Mouse (Mus musculus) kidney, adult 18-20 months (tissue): ENCODE measurements at regions not wholly inside any gene's neighbourhood (a gene's known extent, or its start where the extent isn't known, plus 50 kb on each side); places are given as distances from the start of the nearest gene placed in this dataset.

Experiments used
- DNase-seq: peaks from one replicate; pipeline ENCODE4 v3.0.0; 2021

DNA sequence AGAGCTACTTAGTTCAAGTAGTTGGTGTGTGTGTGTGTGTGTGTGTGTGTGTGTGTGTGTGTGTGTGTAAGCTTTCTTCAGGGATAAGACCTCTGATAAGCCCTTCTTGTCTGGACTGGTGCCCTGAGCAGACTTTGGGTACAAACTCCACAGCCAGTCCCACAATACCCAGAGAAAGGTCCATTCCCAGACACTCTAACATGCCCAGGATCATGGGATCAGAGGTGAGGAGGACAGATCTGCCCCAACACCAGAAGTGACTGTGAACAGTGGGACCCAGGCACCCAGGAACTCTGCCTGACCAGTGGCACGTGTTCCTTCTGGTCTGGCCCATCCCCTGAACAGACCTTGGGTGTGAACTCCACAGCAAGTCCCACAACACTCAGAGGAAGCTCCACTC, 208.9 kb downstream of the Gm11077 start:
- no peak for DNase-seq

DNA sequence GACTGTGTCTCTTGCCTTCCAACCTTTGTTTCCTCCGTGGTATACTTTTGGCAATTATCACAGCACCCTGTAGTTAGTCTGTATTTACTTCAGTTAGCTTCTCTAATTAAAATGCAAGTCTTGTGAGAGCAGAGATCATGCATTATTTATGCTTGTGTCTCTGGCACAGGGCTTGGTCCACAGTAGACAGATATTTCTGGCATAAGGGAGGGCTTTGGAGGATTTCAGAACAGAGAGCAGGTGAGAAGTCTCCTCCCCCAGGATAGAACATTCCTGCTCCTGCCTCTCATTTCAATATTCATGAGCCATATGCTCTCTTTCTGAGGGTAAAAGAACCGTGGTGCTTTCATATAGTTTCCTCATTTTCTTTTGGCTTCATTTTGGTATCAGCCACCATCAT, 217.6 kb downstream of the Gm11077 start:
- DNase-seq = no peak

DNA sequence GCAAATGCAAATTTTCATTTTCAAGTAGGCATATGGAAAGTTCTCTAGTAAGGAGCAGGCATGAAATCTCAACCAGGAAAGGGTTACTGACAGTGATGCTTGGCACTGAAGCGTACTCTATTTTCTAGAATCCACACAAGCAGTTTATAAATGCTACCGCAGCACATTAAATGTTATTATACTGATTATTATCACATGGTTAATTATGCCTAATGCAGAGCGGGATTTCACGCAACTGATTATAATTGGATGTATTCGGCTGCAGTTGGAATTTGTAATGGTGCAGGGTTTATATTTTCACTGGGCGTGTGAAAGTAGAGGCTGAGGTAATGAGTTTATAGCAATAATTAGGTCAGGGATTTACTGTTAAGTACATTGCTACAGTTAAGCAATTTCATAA, 221.4 kb downstream of the Gm11077 start:
- DNase-seq = no peak

DNA sequence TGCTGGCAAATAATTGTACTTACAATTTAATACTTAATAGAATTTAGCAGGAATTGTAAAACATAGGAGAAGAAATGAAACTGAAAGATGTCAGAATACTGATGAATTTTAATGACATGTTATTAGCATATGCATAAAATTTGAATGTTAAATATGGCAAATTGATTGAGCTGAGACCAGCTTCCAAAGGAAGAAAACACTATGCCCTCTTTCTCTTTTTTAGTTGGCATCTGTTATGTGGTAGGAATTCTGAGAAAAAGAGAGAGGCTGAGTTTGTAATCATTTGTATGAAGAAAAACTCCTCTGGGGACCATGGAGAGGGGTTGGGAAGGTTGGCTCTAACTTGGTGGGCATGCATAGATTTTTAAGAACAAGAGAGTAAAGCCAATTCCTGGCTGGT, 224.2 kb downstream of the Gm11077 start:
- DNase-seq = no peak

DNA sequence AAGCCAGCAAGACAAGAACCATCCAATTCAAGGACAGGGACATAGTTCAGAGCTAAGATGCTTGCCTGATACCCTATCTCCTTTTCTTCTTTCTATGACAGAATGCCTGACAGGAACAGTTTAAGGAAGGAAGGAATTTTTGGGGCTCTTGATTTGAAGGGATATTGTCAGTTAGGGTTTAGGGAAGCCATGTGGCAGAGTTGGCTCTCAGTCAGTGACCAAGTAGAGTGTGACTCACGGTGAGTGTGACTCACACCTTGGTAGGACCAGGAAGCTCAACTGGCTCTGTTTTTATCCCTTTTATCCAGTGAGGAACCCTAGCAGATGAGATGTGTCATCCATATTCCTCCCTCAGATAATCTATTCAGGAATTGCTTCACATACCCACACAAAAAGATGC, 224.6 kb downstream of the Gm11077 start:
- no peak for DNase-seq

DNA sequence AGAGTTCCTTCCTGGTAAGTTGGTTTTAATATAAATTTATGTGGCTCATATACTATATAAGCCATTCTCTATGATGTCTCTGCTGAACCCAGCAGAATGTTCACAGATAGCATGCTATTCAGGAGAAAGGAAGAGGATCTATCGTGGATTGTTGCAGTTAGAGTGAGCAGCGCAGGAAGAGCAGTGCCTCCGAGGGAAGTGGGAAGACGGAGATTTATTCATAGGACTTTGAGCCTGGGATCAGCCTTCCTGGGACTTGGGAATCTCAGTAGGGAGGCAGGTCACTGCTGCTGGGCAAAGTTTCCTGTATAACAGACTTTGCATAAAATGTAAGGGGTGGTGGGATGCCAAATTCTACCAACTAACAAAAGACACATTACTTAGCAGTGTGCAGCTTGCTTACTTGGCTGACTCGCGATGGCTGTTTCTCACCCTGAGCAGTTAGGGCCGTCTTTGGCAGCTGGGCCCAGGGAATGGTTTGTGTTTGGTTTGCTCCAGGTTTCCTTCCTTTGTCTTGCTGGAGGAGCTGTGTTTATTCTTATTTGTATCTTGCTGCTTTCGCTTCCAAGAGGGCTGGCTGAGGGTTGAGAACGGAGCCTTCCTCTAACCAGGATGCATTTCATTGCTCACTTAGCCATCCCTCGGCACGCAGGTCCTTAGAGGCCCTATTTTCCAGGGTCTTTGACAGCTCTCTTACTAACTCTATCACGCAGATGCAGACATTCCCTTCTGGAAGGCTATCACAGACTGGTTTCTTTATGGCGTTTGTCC, 226.9 kb downstream of the Gm11077 start:
- peak; percentile 18 for DNase-seq

DNA sequence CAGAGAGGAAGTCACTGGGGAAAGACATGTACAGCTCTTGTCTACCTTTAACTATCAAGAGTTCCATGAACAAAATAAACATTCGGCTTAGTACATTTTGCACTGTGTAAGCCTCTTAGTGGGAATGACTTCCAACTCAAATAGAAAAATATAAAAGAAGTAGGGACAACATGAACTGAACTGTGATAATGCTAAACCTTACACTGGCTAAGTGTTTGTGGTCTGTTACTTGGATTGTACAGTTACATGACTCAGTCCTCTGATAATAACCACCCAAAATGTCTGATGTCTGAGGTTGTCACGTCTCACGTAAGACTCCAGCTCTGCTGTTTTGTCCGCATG, 227.4 kb downstream of the Gm11077 start:
- no peak for DNase-seq

DNA sequence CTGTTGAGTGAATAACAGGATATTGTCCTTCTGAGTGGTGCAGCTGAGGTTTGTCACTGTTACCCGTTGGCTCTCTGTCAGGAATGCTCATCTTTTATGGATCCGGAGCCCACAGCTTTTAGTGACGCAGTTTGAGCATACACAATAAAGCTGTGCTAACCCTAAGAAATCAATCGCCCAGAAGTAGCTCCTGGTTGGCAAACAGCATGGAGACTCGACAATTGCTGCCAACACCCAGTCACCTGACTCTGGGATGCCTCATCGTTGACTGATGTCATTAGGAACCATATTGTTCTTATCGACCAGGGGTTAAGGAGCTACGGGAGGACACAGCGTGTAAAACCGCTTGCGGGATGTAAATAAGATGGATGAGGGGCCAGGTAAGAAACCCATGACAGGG, 232.9 kb downstream of the Gm11077 start:
- peak; percentile 30 for DNase-seq

DNA sequence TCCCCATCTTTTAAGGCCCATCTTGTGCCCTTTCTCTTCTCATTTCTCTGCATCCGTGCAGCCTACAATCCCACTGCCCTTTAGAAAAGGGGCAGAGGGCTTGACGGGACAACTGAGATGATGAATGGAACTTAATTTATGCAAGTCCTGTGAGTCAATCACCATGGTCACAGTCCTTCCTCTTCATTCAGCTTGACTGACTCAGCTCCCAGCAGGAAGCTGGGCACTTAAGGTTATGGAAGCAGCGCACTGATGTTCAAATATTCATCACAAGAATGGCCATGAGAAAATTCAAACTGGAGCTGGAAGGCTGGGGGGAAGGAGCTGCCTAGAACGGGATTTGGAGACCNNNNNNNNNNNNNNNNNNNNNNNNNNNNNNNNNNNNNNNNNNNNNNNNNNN, 233.5 kb downstream of the Gm11077 start:
- DNase-seq = no peak

DNA sequence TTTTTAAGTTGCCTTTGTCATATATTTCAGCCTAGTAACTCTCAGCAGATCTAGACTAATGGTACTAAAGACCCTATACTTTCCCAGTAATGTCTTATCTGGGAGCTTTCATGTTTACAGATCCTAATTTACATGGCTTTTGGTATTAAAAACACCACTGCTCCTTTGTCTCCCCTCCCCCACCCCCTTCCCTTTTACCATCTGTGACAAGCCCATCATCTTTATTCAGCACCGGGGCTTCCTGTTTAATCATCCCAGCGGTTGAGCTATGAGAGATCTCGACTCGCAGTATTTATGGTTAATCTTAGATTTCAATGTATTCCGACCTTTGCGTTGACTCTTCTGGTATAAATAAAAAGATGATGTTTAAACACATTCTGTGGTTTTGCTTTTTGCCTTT, 244.6 kb downstream of the Gm11077 start:
- no peak for DNase-seq

DNA sequence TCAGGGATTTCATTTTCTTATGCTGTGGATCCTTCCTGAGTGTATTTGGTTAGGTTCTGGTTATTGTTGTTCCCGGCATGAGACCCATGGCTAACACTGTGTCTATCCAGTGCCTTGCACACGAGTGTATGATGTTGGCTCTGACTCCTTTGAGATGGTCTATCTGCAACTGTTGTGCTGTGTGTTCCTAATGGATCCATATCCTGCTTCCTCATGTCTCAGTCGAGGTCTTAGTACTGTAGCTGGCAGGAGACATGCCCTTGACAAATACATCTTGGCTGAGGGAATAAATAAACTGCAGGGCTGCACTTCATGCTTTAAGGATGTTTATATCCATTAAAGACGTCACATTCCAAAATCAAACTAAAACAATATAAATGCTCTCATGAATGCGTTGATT, 247.9 kb downstream of the Gm11077 start:
- DNase-seq = no peak

DNA sequence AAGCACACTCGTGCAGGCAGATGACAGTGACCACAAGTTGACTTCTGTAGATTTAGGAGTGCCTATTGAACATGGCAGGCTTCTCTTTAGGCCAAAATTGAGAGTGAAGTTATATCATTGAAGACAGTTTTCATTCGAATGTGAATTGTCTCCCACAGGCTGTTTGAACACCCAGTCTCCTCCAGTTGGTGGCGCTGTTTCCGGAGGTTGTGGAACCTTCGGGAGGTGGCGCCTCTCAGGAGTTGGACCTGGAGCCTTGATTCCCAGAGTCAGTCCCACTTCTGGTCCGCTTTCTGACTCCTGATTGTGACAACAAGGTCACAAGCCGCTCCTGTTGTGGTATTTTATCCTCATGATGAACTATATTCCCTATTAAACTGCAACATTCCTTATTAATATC, 254.5 kb downstream of the Gm11077 start:
- no peak for DNase-seq

DNA sequence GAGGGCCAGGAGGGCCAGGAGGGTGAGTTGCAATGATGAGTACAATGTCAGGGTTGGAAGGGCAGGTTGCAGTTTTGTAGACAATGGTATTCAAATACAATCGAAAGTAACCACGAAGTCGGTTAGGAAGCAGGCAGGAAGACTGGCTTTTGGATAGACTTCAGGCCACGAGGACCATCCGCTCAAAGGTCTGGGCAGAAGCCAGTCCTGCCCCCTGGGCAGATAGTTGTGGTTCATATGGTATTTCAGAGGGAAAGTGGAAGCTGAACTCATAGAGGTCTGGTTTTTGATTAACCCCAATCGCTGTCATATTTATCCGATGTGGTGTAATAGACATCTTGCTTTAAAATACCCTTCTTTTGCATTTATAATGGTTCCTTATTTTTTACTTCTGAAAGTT, 255.2 kb downstream of the Gm11077 start:
- DNase-seq = no peak

DNA sequence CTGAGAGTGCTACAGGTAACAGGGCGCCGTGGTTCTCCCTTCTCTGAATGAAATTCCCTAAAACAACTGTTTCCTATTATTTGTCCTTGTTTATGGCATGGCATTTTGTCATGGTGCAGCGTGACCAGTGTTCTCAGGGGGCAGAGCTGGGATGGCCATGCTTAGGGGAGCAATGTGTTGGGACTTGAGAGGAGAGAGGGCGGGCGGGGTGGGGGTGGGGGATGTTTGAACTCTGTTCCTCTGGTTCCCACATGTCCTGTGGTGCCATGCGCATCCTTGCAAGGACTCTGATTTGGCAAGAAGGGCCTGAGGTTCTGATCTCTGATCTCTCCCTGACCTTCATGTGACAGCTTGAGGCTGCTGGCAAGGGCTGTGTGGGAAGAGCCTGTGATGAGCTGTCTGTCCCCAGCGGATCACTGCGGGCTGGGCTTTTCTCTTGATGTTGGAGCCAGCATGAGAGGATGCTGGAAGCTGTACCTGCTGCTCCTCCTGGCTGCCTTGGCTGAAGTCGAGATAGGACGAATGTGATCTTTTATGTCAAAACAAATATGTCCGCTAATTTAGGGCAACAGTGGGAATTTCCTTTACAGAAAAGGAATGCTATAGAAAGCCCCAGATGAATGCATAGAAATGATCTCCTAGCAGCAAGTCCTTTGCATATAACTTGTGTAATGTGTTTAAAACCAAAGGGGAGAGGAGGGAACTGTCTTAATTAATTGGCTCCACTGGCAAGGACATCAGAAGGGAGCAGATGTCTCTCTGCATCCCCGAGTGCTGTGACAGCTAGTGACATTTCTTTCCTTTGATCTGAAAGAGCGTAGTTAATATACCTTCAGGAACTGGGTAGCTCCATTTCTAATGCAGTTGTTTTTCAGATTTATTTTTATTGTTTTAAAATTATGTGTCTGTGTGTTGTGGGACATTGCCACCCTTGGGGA, 255.2 kb upstream of the Pde3a start:
- DNase-seq = no peak

DNA sequence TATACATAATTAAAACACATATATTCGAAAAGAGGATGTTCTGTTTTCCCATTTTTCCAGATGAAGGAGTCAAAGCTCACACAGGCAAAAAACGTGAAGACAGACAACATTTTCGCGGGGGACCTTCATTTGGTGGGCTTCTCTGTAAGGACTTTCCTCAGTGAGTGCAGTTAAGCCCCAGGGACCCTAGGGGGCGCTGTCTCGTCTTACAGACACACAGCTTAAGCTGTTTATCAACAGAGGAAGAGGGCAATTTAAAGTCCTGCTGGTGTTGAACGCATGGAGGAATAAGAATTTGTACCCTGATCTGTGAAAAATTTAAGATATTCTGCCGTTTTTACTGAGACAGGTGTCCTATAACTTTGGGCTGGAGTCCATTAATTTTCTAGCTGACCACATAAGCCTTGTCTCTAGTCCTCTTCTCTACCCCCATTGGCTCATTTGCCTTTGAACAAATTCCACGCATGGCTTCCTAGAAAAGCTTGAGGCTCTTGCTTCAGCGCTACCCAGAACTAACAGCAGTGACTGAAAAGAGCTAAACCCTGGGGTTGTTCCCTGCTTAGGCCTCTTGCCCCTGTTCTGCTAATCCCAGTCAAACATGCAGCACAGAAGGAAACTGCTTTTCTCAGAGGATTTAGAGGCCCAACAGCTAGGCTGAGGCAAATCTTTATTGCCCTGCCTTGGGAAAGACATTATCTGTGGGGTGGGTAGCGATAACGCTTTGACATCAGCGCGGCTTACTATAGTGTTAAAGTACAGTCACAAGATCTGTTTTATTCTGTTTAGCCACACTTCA, 253.5 kb upstream of the Pde3a start:
- no peak for DNase-seq

DNA sequence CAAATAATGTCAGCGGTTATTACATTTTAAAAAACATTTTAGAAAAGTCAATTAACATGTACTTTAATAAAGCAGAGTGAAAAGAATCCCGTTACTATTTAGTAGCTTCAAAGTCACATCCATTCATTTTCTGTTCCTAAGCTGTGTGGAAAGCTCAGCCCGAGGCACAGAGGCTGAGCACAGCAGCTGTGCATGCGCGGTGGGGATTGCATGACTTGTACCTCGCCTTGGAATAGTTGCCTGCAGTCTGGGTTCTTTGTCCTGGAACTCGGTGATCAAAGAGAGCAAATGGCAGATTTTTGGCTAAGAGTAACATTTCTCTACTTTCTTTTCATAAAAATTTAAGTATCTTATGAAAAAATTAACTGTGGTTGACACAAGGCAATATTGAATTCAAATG, 251.0 kb upstream of the Pde3a start:
- no peak for DNase-seq

DNA sequence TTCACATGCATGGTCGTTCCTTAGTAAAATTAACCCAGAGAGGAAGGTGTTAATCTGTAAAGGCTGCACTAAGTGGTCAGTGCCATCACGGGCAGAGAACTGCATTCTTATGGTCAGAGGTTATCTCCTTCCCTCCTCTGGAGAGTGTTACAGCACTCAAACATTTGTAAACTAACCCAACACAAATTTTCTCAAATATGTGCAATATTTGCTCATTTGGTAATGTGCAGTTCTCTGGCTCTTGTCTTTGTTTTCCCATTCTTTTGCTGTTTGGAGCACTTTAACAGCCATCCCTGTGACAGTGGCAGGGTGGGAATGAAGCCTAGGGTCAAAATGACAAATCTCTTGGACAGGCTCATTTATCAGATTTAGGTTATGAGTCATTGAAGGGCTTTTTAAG, 248.5 kb upstream of the Pde3a start:
- no peak for DNase-seq

DNA sequence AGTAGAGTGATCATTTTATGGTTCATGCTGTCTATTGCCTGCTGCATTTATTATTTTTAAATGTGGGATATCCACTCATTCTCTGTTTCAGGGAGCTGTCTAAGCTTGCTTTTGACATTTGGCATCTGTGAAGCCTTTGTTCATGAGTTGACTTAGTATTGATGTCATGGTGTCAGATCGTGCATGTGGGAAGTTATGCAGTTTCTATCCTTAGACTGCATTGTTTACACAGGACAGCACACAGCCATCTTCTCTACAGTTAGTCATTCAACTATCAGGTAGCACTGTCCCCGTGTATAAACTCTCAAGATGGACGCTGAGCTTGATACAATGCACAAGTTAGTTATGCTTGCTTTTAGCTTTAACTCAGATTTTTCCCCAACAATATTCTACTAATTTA, 247.8 kb upstream of the Pde3a start:
- no peak for DNase-seq

DNA sequence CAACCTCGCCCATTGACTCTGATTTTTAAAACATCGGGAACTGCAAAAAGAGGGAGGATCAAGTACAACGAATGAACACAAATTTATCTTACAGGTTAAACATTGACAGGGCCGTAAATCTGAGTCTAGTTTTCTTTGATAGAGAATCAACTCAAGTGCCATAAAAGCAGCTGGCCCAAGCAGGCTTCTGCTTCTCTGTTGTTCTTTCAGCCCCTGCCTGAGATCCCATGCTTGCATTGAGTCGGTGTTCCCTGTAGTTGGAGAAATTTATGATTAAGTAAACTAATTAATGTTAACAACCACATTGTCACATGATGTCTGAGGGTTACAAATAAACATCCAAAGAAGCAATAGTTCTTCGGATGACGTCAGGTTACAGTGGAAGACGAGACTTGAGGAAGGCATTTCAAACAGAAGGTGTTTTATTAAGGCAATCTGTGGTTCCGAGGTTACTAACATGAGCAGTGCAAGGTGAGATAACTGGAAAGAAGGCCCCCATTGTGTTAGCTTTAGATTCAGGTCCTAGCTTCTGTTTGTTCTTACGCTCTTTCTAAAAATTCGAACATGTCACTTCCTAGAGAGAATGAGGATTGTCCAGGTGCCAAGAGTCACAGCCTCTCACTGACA, 233.9 kb upstream of the Pde3a start:
- DNase-seq = no peak

DNA sequence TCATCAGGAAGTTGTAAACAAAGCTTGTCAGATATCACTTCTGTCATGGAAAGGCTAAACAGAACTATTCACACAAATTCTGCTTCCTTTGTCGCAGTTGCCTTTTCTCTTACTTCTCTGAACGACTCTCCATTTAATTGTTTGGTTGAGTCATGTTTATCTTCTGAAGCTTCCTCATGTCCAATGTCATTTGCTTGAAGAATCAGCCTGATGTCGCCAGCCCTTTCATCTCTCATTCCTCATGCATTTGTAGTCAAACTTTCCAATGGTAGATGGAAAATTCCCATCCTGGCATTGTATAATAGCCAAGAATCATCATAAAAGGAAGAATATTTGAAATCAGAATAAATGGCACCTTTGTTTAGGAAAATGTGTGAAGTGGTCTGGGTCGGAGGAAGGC, 225.6 kb upstream of the Pde3a start:
- DNase-seq = no peak

DNA sequence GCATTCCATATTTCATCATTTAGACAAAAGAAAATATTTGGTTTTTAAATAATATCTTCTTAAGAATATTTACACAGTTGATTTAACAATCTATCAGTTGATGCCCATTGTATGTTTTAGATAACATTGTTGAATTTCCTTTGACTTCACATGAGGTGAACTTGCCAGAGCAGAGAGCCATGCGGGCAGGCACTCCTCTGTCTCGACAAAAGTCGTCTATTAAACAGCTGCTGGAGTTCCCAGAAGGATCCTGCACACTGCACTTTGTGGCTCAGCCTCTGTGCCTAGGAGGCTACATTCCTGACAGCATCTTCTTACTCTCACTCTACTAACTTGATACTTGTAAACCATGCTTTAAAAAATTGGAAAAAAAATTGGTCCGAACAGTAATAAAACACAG, 221.7 kb upstream of the Pde3a start:
- DNase-seq = no peak

DNA sequence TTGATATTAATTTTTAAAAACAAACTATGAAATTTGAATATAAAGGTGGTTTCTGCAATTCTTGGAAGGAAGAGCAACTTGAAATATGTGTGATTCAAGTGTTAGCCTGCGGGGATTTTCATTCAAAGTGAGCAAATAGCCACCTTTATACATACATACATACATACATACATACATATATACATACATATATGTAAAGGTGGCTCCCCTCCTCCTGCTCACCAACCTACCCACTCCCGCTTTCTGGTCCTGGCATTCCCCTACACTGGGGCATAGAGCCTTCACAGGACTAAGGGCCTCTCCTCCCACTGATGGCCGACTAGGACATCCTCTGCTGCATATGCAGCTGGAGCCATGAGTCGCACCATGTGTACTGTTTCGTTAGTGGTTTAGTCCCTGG, 221.3 kb upstream of the Pde3a start:
- no peak for DNase-seq

DNA sequence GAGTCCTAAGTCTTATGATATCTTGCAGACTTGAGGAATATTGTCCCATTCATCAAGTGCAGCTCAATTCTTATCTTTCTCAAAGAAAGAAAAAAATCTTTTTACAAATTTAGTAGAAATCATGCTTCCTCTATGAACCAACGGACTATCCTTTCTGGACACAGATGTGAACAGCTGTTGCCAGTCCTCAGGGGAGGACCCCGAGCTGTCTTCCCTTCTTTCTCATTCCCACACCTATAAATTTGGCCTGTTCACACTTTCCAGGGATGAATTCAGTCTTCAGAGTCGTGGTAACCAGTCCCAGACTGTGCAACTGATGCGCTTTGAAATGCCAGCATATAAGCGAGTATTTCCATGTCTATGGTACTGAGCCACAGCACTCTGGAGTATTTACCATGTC, 214.2 kb upstream of the Pde3a start:
- DNase-seq = no peak
